Mouse (Mus musculus): Measurements from ENCODE around the gene Qtrt2. TPM values are rescaled to one million over a fixed set of nuclear protein-coding genes. Genes with fewer than 3 reads are reported as not detected.
A peak's percentile ranks its signal among the peaks of the same experiment; 100 is the strongest.

Gene Qtrt2
- total and polyA plus RNA-seq, 3 experiments = 6.0 to 27.5 (median 24.8) TPM

DNA sequence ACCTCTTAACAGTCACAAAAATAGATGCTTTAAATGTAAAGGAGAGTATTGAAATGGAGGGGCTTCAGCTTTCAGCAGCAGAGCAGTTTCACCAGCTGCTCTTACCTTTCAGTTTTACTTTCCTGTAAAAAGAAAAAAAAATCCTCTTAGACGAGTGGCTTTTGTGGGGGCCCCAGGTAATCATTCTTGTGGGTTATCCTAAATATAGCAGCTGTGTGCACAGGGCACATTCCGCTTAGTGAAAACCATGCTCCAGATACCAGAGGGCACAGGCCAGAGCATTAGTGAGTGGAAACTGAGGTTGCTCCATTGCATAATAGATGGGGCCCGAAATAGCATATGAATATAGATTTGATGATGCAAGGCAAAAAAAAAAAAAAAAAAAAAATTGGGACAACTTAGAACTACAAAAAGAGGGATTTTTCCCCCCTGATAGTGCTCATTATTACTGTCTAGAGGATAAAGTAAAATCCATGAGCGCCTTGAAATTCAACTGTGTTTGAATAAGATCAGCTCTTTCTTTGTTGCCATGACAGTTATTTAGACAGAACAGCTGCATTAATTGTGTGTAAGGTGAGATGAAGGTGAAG lies 35.8 kb downstream of the Qtrt2 start:
- Histone ChIP-seq H3K9me3 (replicated peaks) (no peaks in the 10 kb centered on the region), H3K4me3 (ENCODE audit: low read depth, low read length) (peak overlapping the region; percentile 80; the same call in 1 of the 2 replicates), H3K4me1 (ENCODE audit: insufficient read depth, low read depth, low read length) (peaks cover 24% of the 10 kb centered on the region), H3K36me3 (replicated peaks) (peaks cover 28% of the 10 kb centered on the region), H3K27me3 (ENCODE audit: insufficient read depth, low read length) (no peaks in the 10 kb centered on the region)
- no peak for ATAC-seq (ENCODE audit: extremely low read depth, insufficient number of reproducible peaks, low FRiP score, poor library complexity, severe bottlenecking)
- DNase-seq (ENCODE audit: low spot score) = no peak
- TF ChIP-seq GATA2 (IDR thresholded peaks at IDR 0.05; ENCODE audit: borderline replicate concordance, low read depth, low read length) = no peak
- TF ChIP-seq CTCF (IDR thresholded peaks at IDR 0.05; ENCODE audit: low read depth, low read length) = no peak
- TF ChIP-seq TAL1 (conservative IDR thresholded peaks at IDR 0.05; ENCODE audit: low read depth, low read length) = no peak
- no peak for TF ChIP-seq GATA1 (IDR thresholded peaks at IDR 0.05; ENCODE audit: borderline replicate concordance, low read length)
- no peak for TF ChIP-seq POLR2AphosphoS5 (IDR thresholded peaks at IDR 0.05; ENCODE audit: insufficient replicate concordance, low read depth, low read length)

DNA sequence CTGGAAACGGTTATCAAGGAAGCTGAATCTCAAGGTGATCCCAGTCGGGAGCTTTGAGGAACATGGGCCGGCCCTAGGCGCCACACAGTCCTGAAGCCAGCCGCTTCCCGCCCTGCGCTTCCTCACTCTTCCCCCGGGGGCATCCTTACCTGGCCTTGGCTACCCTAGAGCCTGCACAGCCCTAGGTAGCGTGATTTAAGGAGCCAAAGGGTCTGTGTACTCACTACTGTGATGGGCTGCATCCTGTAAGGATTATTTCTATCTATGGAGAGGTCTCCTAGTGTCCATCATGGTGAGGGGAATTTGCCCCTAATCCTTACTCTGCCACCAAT lies 36.6 kb downstream of the Qtrt2 start:
- Histone ChIP-seq H3K27me3 (ENCODE audit: insufficient read depth, low read length) (no peaks in the 10 kb centered on the region), H3K36me3 (replicated peaks) (peaks cover 35% of the 10 kb centered on the region), H3K4me3 (ENCODE audit: low read depth, low read length) (peak overlapping the region; percentile 80), H3K9me3 (replicated peaks) (no peaks in the 10 kb centered on the region), H3K4me1 (ENCODE audit: insufficient read depth, low read depth, low read length) (peaks cover 24% of the 10 kb centered on the region)
- peak; percentile 62 for ATAC-seq (ENCODE audit: extremely low read depth, insufficient number of reproducible peaks, low FRiP score, poor library complexity, severe bottlenecking)
- peak; percentile 50 for DNase-seq (ENCODE audit: low spot score)
- no peak for TF ChIP-seq GATA1 (IDR thresholded peaks at IDR 0.05; ENCODE audit: borderline replicate concordance, low read length)
- peak; percentile 35; the same call in 1 of the 2 replicates for TF ChIP-seq CTCF (IDR thresholded peaks at IDR 0.05; ENCODE audit: low read depth, low read length)
- TF ChIP-seq TAL1 (conservative IDR thresholded peaks at IDR 0.05; ENCODE audit: low read depth, low read length) = no peak

GRCm38 (mm10) chr16:43889208-43890004 lies 37.2 kb downstream of the Qtrt2 start, which contains the start of gene Ccdc191:
TSS of gene Ccdc191 (plus strand) at chr16:43889800.
- peaks cover 31% of the 10 kb centered on the region for H3K36me3 ChIP-seq (replicated peaks)
- no peak for TF ChIP-seq TAL1 (conservative IDR thresholded peaks at IDR 0.05; ENCODE audit: low read depth, low read length)
- no peak for TF ChIP-seq POLR2AphosphoS5 (IDR thresholded peaks at IDR 0.05; ENCODE audit: insufficient replicate concordance, low read depth, low read length)
- TF ChIP-seq GATA1 (IDR thresholded peaks at IDR 0.05; ENCODE audit: borderline replicate concordance, low read length) = no peak
- TF ChIP-seq GATA2 (IDR thresholded peaks at IDR 0.05; ENCODE audit: borderline replicate concordance, low read depth, low read length) = no peak
- no peak for TF ChIP-seq CTCF (IDR thresholded peaks at IDR 0.05; ENCODE audit: low read depth, low read length)
- H3K9me3 ChIP-seq (replicated peaks) = no peaks in the 10 kb centered on the region
- H3K4me3 ChIP-seq (ENCODE audit: low read depth, low read length) = peak within 1 kb of the TSS; percentile 80
- peak; percentile 98 for ATAC-seq (ENCODE audit: extremely low read depth, insufficient number of reproducible peaks, low FRiP score, poor library complexity, severe bottlenecking)
- peaks cover 24% of the 10 kb centered on the region for H3K4me1 ChIP-seq (ENCODE audit: insufficient read depth, low read depth, low read length)
- no peaks in the 10 kb centered on the region for H3K27me3 ChIP-seq (ENCODE audit: insufficient read depth, low read length)
- DNase-seq (ENCODE audit: low spot score) = peak; percentile 67

DNA sequence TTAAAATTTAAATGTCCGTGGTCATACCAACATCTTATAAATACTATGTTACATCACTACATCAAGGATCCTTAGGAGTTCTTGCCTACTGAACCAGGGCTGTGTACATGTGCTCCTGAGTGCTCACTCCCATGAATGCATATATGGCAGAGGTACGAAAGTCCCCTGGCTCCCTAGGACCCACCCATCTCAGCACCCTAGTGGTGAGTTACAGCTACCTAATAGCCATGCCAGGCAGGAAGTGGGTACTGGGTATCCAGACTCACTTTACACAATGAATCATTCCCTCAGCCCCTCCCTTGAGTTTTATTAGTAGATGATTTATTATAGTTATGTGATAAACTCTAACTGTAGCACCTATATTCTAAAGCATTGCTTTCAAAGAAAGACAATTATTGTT lies 44.3 kb downstream of the Qtrt2 start:
- Histone ChIP-seq H3K4me3 (ENCODE audit: low read depth, low read length) (no peak overlapping the region), H3K27me3 (ENCODE audit: insufficient read depth, low read length) (no peaks in the 10 kb centered on the region), H3K36me3 (replicated peaks) (peaks cover 62% of the 10 kb centered on the region), H3K4me1 (ENCODE audit: insufficient read depth, low read depth, low read length) (no peaks in the 10 kb centered on the region; the same call in 1 of the 2 replicates), H3K9me3 (replicated peaks) (no peaks in the 10 kb centered on the region)
- no peak for ATAC-seq (ENCODE audit: extremely low read depth, insufficient number of reproducible peaks, low FRiP score, poor library complexity, severe bottlenecking)
- no peak for TF ChIP-seq TAL1 (conservative IDR thresholded peaks at IDR 0.05; ENCODE audit: low read depth, low read length)
- TF ChIP-seq CTCF (IDR thresholded peaks at IDR 0.05; ENCODE audit: low read depth, low read length) = no peak
- TF ChIP-seq POLR2AphosphoS5 (IDR thresholded peaks at IDR 0.05; ENCODE audit: insufficient replicate concordance, low read depth, low read length) = no peak
- no peak for TF ChIP-seq GATA2 (IDR thresholded peaks at IDR 0.05; ENCODE audit: borderline replicate concordance, low read depth, low read length)
- TF ChIP-seq GATA1 (IDR thresholded peaks at IDR 0.05; ENCODE audit: borderline replicate concordance, low read length) = no peak
- no peak for DNase-seq (ENCODE audit: low spot score)

DNA sequence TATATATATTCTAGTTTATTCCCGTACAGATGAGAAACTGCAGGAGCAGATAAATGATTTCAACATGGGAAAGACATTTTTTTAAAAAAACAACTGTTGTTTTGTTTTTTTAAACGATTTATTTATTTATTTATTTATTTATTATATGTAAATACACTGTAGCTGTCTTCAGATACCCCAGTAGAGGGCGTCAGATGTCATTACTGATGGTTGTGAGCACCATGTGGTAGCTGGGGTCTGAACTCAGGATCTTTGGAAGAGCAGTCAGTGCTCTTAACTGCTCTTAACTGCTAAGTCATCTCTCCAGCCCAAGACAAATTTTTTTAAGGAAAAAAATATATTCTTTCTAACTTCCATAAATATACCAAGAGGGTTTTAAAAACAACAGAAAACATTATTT lies 45.0 kb downstream of the Qtrt2 start:
- TF ChIP-seq POLR2AphosphoS5 (IDR thresholded peaks at IDR 0.05; ENCODE audit: insufficient replicate concordance, low read depth, low read length) = no peak
- TF ChIP-seq TAL1 (conservative IDR thresholded peaks at IDR 0.05; ENCODE audit: low read depth, low read length) = no peak
- no peak for TF ChIP-seq CTCF (IDR thresholded peaks at IDR 0.05; ENCODE audit: low read depth, low read length)
- TF ChIP-seq GATA2 (IDR thresholded peaks at IDR 0.05; ENCODE audit: borderline replicate concordance, low read depth, low read length) = no peak
- Histone ChIP-seq H3K27me3 (ENCODE audit: insufficient read depth, low read length) (no peaks in the 10 kb centered on the region), H3K9me3 (replicated peaks) (no peaks in the 10 kb centered on the region), H3K36me3 (replicated peaks) (peaks cover 64% of the 10 kb centered on the region), H3K4me3 (ENCODE audit: low read depth, low read length) (no peak overlapping the region), H3K4me1 (ENCODE audit: insufficient read depth, low read depth, low read length) (no peaks in the 10 kb centered on the region; the same call in 1 of the 2 replicates)
- DNase-seq (ENCODE audit: low spot score) (no peak), ATAC-seq (ENCODE audit: extremely low read depth, insufficient number of reproducible peaks, low FRiP score, poor library complexity, severe bottlenecking) (no peak)

DNA sequence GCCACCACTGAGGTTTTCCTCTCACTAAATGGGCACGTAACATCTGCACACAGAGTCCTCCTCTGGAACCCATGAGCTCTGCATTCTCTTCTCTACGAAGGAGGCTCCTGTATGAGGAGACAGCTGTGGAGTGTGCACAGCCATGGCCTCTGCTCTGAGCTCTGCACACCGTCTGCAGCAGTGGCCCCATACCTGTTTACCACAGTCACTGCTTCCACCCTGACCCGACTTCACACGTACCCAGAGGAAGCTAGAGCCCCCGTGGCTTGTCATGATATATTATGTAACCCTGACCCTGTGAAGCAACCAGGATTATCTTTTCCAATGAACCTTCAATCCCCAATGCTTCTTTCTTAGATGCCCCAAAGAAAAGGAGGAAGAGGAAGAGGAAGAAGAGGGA lies 46.8 kb downstream of the Qtrt2 start:
- H3K4me1 ChIP-seq (ENCODE audit: insufficient read depth, low read depth, low read length) = no peaks in the 10 kb centered on the region; the same call in 1 of the 2 replicates
- TF ChIP-seq GATA2 (IDR thresholded peaks at IDR 0.05; ENCODE audit: borderline replicate concordance, low read depth, low read length) = no peak
- no peak for TF ChIP-seq GATA1 (IDR thresholded peaks at IDR 0.05; ENCODE audit: borderline replicate concordance, low read length)
- no peak for TF ChIP-seq TAL1 (conservative IDR thresholded peaks at IDR 0.05; ENCODE audit: low read depth, low read length)
- TF ChIP-seq CTCF (IDR thresholded peaks at IDR 0.05; ENCODE audit: low read depth, low read length) = no peak
- no peak for TF ChIP-seq POLR2AphosphoS5 (IDR thresholded peaks at IDR 0.05; ENCODE audit: insufficient replicate concordance, low read depth, low read length)
- DNase-seq (ENCODE audit: low spot score) (no peak), ATAC-seq (ENCODE audit: extremely low read depth, insufficient number of reproducible peaks, low FRiP score, poor library complexity, severe bottlenecking) (no peak)
- H3K27me3 ChIP-seq (ENCODE audit: insufficient read depth, low read length) = no peaks in the 10 kb centered on the region
- no peaks in the 10 kb centered on the region for H3K9me3 ChIP-seq (replicated peaks)
- H3K36me3 ChIP-seq (replicated peaks) = peaks cover 68% of the 10 kb centered on the region
- no peak overlapping the region for H3K4me3 ChIP-seq (ENCODE audit: low read depth, low read length)

Data from G1E (cell line).